Mouse (Mus musculus) heart, embryonic 12.5 days (tissue): ENCODE measurements around the gene Chd6. TPM values are rescaled to one million over a fixed set of nuclear protein-coding genes. Genes with fewer than 3 reads are reported as not detected.

Experiments used
- ATAC-seq: fragments of 200-750 bp; cut with Nextera tagmentation; 2 replicates; pipeline ENCODE4 v1.8.0; 2017; ENCODE audit warnings: moderate TSS enrichment, moderate library complexity; ENCODE audit not compliant: insufficient number of reproducible peaks, low FRiP score
- H3K27ac ChIP-seq: fragments of 300-500 bp; sonication (generic); 2 replicates; pipeline ENCODE4 v1.5.1; 2016; ENCODE audit warnings: mild to moderate bottlenecking, moderate library complexity; ENCODE audit not compliant: poor library complexity, severe bottlenecking
- H3K27me3 ChIP-seq: fragments of 300-500 bp; sonication (generic); replicated peaks from 2 replicates; pipeline ENCODE4 v1.6.1; 2016; ENCODE audit warnings: mild to moderate bottlenecking, moderate library complexity
- H3K36me3 ChIP-seq: fragments of 300-500 bp; sonication (generic); 2 replicates; pipeline ENCODE4 v1.6.1; 2016; ENCODE audit warnings: mild to moderate bottlenecking, moderate library complexity
- H3K4me1 ChIP-seq: fragments of 300-500 bp; sonication (generic); replicated peaks from 2 replicates; pipeline ENCODE4 v1.6.1; 2016; ENCODE audit warnings: mild to moderate bottlenecking
- H3K4me2 ChIP-seq: fragments of 300-500 bp; sonication (generic); 2 replicates; pipeline ENCODE4 v1.6.1; 2016; ENCODE audit warnings: mild to moderate bottlenecking, moderate library complexity
- H3K4me3 ChIP-seq: fragments of 300-500 bp; sonication (generic); 2 replicates; pipeline ENCODE4 v1.5.1; 2016; ENCODE audit warnings: mild to moderate bottlenecking
- H3K9ac ChIP-seq: fragments of 300-500 bp; sonication (generic); 2 replicates; pipeline ENCODE4 v1.6.1; 2016; ENCODE audit warnings: mild to moderate bottlenecking, moderate library complexity
- H3K9me3 ChIP-seq: fragments of 300-500 bp; sonication (generic); replicated peaks from 2 replicates; pipeline ENCODE4 v1.6.1; 2016; ENCODE audit warnings: mild to moderate bottlenecking, moderate library complexity
- WGBS: fragments of 180-500 bp; shearing (Covaris S2); methylation state at CpG from one replicate; pipeline ENCODE4 v1.1.7; 2016; 5-methylcytosine and 5-hydroxymethylcytosine counted together
- polyA plus RNA-seq: library from polyadenylated mRNA; unstranded; fragments of >200 nt; fragmentation: Nextera tagmentation; extraction: Ambion mirVana; gene quantifications from 2 replicates; pipeline ENCODE4 v1.2.1, GENCODE M21; 2016

Chd6 gene
- polyA plus RNA-seq, 1 experiment from 2014 or later: 17.7 TPM

GRCm38 (mm10) chr2:161024606-161025005 is 84.3 kb downstream of the Chd6 start:
- no peak for ATAC-seq
- H3K4me1 ChIP-seq: no peaks in the 10 kb centered on the region
- H3K27me3 ChIP-seq: no peaks in the 10 kb centered on the region
- peaks cover 73% of the 10 kb centered on the region for H3K36me3 ChIP-seq
- no peaks in the 10 kb centered on the region for H3K9me3 ChIP-seq
- H3K4me3 ChIP-seq: no peak overlapping the region
- no peak overlapping the region for H3K27ac ChIP-seq
- no peak overlapping the region for H3K4me2 ChIP-seq
- no peak overlapping the region for H3K9ac ChIP-seq
- WGBS: 79% methylated on average over 1 of the region's 1 CpGs

DNA sequence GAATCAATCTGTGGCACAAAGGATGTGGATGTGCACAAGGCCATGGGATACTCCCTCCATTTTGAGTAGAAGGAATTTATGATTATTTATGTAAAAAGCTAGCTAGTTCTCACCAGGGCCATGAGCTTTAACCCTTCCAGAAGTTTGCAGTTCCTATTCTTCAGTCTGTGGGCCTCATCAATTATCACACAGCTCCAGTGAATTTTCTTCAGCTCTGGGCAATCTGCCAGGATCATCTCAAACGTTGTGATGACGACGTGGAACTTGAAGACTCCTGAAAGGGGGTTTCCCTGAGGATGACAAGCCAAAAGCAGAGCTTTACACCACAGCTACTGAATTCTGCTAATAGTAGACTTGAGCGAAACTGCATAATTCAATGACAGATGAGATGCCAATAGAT is 91.0 kb downstream of the Chd6 start:
- Histone ChIP-seq H3K27me3 (no peaks in the 10 kb centered on the region), H3K4me2 (no peak overlapping the region), H3K9me3 (no peaks in the 10 kb centered on the region), H3K9ac (no peak overlapping the region), H3K27ac (no peak overlapping the region), H3K4me3 (no peak overlapping the region), H3K4me1 (0 out of 2 replicates have a peak, but pooled peaks cover 6% of the 10 kb centered on the region), H3K36me3 (peaks cover 81% of the 10 kb centered on the region)
- 34% methylated on average over 4 of the region's 4 CpGs for WGBS
- ATAC-seq: no peak

DNA sequence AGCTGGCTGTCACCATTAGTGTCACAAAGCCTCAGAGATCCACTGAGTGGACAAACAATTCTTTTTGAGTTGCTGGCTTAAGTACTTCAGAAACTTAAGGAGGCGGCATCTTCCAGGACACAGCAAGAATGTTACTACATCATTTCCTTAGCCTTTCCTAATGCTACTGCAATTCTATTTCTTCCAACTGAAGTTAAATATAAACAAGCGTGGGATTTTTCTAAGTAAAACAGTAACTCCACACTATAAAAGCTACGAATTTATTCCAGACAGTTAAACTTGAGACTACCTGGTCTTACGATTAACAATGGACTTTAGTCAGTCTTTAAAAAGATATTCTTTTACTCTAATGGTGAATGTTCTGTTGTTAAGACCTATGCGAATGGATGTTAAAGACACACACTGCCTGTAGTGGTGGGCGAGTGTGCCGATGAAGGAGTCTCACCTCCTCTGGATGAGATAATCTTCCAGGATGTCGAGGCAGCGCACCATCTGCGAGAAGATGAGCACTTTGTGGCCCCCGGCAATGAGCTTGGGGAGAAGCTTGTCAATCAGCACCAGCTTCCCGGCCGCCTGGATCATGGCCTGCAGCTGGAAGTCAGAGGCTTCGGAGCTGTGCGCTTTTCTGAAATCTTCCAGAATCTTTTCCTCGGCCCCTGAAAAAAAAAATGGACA is 96.2 kb downstream of the Chd6 start:
- H3K36me3 ChIP-seq: peaks cover 81% of the 10 kb centered on the region
- H3K4me2 ChIP-seq: no peak overlapping the region
- 87% methylated on average over 16 of the region's 16 CpGs for WGBS
- H3K4me1 ChIP-seq: 0 out of 2 replicates have a peak, but pooled peaks cover under 1% of the 10 kb centered on the region
- H3K9ac ChIP-seq: no peak overlapping the region
- H3K27ac ChIP-seq: no peak overlapping the region
- H3K4me3 ChIP-seq: no peak overlapping the region
- H3K9me3 ChIP-seq: no peaks in the 10 kb centered on the region
- ATAC-seq: no peak
- H3K27me3 ChIP-seq: no peaks in the 10 kb centered on the region

GRCm38 (mm10) chr2:161004338-161004737 is 104.5 kb downstream of the Chd6 start:
- Histone ChIP-seq H3K4me3 (no peak overlapping the region), H3K27me3 (no peaks in the 10 kb centered on the region), H3K9ac (no peak overlapping the region), H3K36me3 (peaks cover 32% of the 10 kb centered on the region), H3K9me3 (no peaks in the 10 kb centered on the region), H3K27ac (no peak overlapping the region), H3K4me2 (no peak overlapping the region), H3K4me1 (peaks cover 13% of the 10 kb centered on the region)
- WGBS: 45% methylated on average over 3 of the region's 3 CpGs
- ATAC-seq: peak; percentile 80

- H3K36me3 ChIP-seq: peaks cover 18% of the 10 kb centered on the region
- no peaks in the 10 kb centered on the region for H3K27me3 ChIP-seq
- H3K9me3 ChIP-seq: no peaks in the 10 kb centered on the region
- no peak overlapping the region for H3K9ac ChIP-seq
- no peak for ATAC-seq
- H3K27ac ChIP-seq: no peak overlapping the region
- 88% methylated on average over 6 of the region's 6 CpGs for WGBS
- H3K4me2 ChIP-seq: no peak overlapping the region
- no peaks in the 10 kb centered on the region for H3K4me1 ChIP-seq
- H3K4me3 ChIP-seq: no peak overlapping the region
Measured at GRCm38 (mm10) chr2:160996987-160997763, 111.7 kb downstream of the Chd6 start.

- H3K27me3 ChIP-seq: no peaks in the 10 kb centered on the region
- no peak overlapping the region for H3K27ac ChIP-seq
- ATAC-seq: no peak
- H3K4me3 ChIP-seq: no peak overlapping the region
- 93% methylated on average over 1 of the region's 1 CpGs for WGBS
- H3K9ac ChIP-seq: no peak overlapping the region
- H3K9me3 ChIP-seq: no peaks in the 10 kb centered on the region
- H3K4me2 ChIP-seq: no peak overlapping the region
- H3K4me1 ChIP-seq: peaks cover 14% of the 10 kb centered on the region
- H3K36me3 ChIP-seq: peaks cover 33% of the 10 kb centered on the region
Measured at GRCm38 (mm10) chr2:160994181-160994580, 114.7 kb downstream of the Chd6 start.

DNA sequence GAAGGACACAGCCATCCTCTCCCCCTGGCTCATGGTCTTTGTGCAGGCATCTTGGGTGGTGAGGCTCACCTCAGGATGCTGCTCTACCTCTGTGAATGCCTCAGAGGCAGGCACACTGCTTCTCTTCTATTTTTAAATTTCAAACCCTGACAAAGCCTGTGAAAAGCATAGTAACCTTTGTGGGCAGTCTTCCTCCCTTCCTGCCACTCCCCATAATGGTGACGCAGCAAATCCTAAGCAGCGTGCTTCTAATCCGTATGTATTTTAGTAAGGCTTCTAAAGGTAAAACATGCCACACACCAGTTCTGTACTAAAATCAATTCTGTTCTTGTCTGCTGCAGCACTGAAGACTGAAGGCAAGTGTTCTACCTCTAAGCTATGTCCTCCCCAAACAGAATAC is 116.4 kb downstream of the Chd6 start:
- no peak for ATAC-seq
- no peak overlapping the region for H3K27ac ChIP-seq
- no peak overlapping the region for H3K9ac ChIP-seq
- H3K9me3 ChIP-seq: no peaks in the 10 kb centered on the region
- WGBS: 92% methylated on average over 3 of the region's 3 CpGs
- H3K4me3 ChIP-seq: no peak overlapping the region
- H3K27me3 ChIP-seq: no peaks in the 10 kb centered on the region
- no peak overlapping the region for H3K4me2 ChIP-seq
- peaks cover 14% of the 10 kb centered on the region for H3K4me1 ChIP-seq
- H3K36me3 ChIP-seq: peaks cover 37% of the 10 kb centered on the region

- ATAC-seq: no peak
- H3K4me1 ChIP-seq: peaks cover 14% of the 10 kb centered on the region
- no peak overlapping the region for H3K4me3 ChIP-seq
- no peak overlapping the region for H3K4me2 ChIP-seq
- H3K9me3 ChIP-seq: no peaks in the 10 kb centered on the region
- no peak overlapping the region for H3K9ac ChIP-seq
- H3K27ac ChIP-seq: 0 out of 2 replicates have a peak overlapping the region, but pooled peaks have one; percentile 17
- WGBS: 54% methylated on average over 6 of the region's 6 CpGs
- H3K27me3 ChIP-seq: no peaks in the 10 kb centered on the region
- peaks cover 49% of the 10 kb centered on the region for H3K36me3 ChIP-seq
Measured at GRCm38 (mm10) chr2:160990339-160991070, 118.4 kb downstream of the Chd6 start.

- Histone ChIP-seq H3K4me1 (peaks cover 14% of the 10 kb centered on the region), H3K27ac (no peak overlapping the region), H3K36me3 (peaks cover 71% of the 10 kb centered on the region), H3K9ac (no peak overlapping the region), H3K4me2 (no peak overlapping the region), H3K4me3 (no peak overlapping the region), H3K9me3 (no peaks in the 10 kb centered on the region), H3K27me3 (no peaks in the 10 kb centered on the region)
- ATAC-seq: no peak
Measured at GRCm38 (mm10) chr2:160987503-160987902, 121.4 kb downstream of the Chd6 start.

DNA sequence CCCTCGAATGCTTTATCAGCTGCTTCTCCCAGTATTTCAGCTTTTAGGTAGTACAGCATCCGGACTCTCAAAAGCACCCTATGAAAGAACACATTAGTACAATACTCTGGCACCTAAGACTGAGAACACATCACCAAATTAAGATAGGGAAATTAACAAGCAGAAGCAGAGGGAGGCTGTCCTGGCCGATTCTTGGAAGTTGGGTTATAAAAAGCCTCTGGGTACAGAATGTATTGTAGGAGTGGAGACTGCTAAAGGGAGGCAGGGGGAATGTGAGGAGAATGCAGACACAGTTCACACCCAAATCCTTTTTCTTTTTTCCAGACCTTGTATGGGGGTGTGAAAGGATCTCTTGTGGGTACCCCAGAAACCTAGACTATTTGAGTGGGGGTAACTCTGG is 126.2 kb downstream of the Chd6 start:
- Histone ChIP-seq H3K36me3 (peaks cover 80% of the 10 kb centered on the region), H3K9ac (no peak overlapping the region), H3K27me3 (no peaks in the 10 kb centered on the region), H3K27ac (no peak overlapping the region), H3K9me3 (no peaks in the 10 kb centered on the region), H3K4me1 (peaks cover 5% of the 10 kb centered on the region; the same call in 1 of the 2 replicates), H3K4me2 (no peak overlapping the region), H3K4me3 (no peak overlapping the region)
- ATAC-seq: no peak
- 88% methylated on average over 3 of the region's 3 CpGs for WGBS

DNA sequence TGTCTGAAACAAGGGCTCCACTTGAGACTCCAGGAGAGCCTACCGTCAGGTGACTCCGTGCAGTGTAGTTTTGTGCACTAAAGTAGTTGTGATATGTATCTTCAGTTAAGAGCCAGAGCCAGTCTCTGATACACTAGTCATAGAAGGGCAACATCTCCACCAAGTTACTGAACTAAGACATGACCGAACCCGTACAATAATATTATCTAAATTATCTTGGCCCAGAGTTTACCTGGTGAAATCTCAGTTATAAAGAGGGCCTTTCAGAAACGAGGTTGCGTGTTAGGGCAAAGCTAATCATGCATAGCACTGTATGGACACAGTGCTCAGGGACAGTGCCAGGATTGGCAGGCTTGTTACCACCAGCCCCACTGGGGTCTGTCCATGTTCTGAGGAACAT is 127.1 kb downstream of the Chd6 start:
- no peaks in the 10 kb centered on the region for H3K27me3 ChIP-seq
- H3K4me1 ChIP-seq: peaks cover 6% of the 10 kb centered on the region; the same call in 1 of the 2 replicates
- no peak overlapping the region for H3K9ac ChIP-seq
- no peak overlapping the region for H3K4me3 ChIP-seq
- no peak for ATAC-seq
- no peak overlapping the region for H3K27ac ChIP-seq
- no peaks in the 10 kb centered on the region for H3K9me3 ChIP-seq
- H3K36me3 ChIP-seq: peaks cover 80% of the 10 kb centered on the region
- WGBS: 76% methylated on average over 6 of the region's 6 CpGs
- H3K4me2 ChIP-seq: no peak overlapping the region
